Mouse (Mus musculus) ES-E14 (cell line): ENCODE data around the gene Dnaic2. TPM values are rescaled to one million over a fixed set of nuclear protein-coding genes. Genes with fewer than 3 reads are reported as not detected.

ENCODE experiments used
- DNase-seq: peaks from one replicate; pipeline ENCODE4 v3.0.0-alpha.2; 2013; ENCODE audit warnings: low read depth, low spot score
- H3K27ac ChIP-seq: 2 replicates; pipeline ENCODE4 v1.5.1; 2012; ENCODE audit warnings: low read depth, mild to moderate bottlenecking, low read length, moderate library complexity, mixed read lengths; ENCODE audit not compliant: poor library complexity, insufficient read depth, severe bottlenecking
- H3K36me3 ChIP-seq: 2 replicates; pipeline ENCODE4 v1.6.1; 2012; ENCODE audit warnings: mild to moderate bottlenecking, low read length, moderate library complexity, mixed read lengths; ENCODE audit not compliant: control insufficient read depth, poor library complexity, insufficient read depth, severe bottlenecking
- H3K4me1 ChIP-seq, 2 experiments: fragments of 150-350 bp in 1 of 2; sonication (generic) in 1 of 2; 2 replicates each; pipeline ENCODE4 v1.6.1; 2012; ENCODE audit warnings: low read length in 2 of 2, mild to moderate bottlenecking in 1 of 2, mixed read lengths in 1 of 2; ENCODE audit not compliant: control insufficient read depth in 2 of 2, insufficient read depth in 2 of 2, poor library complexity in 1 of 2
- H3K4me3 ChIP-seq, 2 experiments: fragments of 150-350 bp in 1 of 2; sonication (generic) in 1 of 2; 2 replicates each; pipeline ENCODE4 v1.5.1; 2012; ENCODE audit warnings: low read length in 2 of 2, low read depth in 1 of 2, mild to moderate bottlenecking in 1 of 2, mixed read lengths in 1 of 2; ENCODE audit not compliant: insufficient read depth in 1 of 2, poor library complexity in 1 of 2, severe bottlenecking in 1 of 2
- H3K9ac ChIP-seq: 2 replicates; pipeline ENCODE4 v1.6.1; 2012; ENCODE audit warnings: low read depth, mild to moderate bottlenecking, low read length, mixed read lengths; ENCODE audit not compliant: poor library complexity, insufficient read depth, severe bottlenecking
- H3K9me3 ChIP-seq: fragments of 150-350 bp; sonication (generic); 2 replicates; pipeline ENCODE4 v1.6.1; 2012; ENCODE audit warnings: low read depth, mild to moderate bottlenecking, low read length; ENCODE audit not compliant: control insufficient read depth, insufficient read depth
- CHD2 ChIP-seq: IDR thresholded peaks from 2 replicates; pipeline ENCODE4 v1.6.1; 2014; ENCODE audit warnings: mild to moderate bottlenecking, low read depth, low read length, inconsistent platforms
- HCFC1 ChIP-seq: IDR thresholded peaks from 2 replicates; pipeline ENCODE4 v1.6.1; 2012; ENCODE audit warnings: low read length, inconsistent platforms, borderline replicate concordance; ENCODE audit not compliant: insufficient read depth
- MAFK ChIP-seq: IDR thresholded peaks from 2 replicates; pipeline ENCODE4 v1.6.1; 2014; ENCODE audit warnings: mild to moderate bottlenecking, low read depth, low read length, inconsistent platforms; ENCODE audit not compliant: insufficient read depth
- ZC3H11A ChIP-seq: IDR thresholded peaks from 2 replicates; pipeline ENCODE4 v1.6.1; 2012; ENCODE audit warnings: low read depth, mild to moderate bottlenecking, inconsistent platforms, low read length, borderline replicate concordance
- ZNF384 ChIP-seq: IDR thresholded peaks from 2 replicates; pipeline ENCODE4 v1.6.1; 2012; ENCODE audit warnings: low read depth, low read length, inconsistent platforms
- in situ Hi-C, 2 experiments: fragments of 600-800 bp; cut with MboI; formaldehyde crosslinking; loops; one replicate each; pipeline ENCODE4 v1.15.1; 2025; ENCODE audit warnings: low sequenced_read_pairs in 2 of 2, inconsistent platforms in 1 of 2; ENCODE audit not compliant: unreplicated experiment in 2 of 2
- total RNA-seq: library from RNA; depleted of rRNA; stranded (reverse); fragments of 300-350 nt; gene quantifications from 2 replicates; pipeline ENCODE4 v1.2.3, GENCODE M21; 2012

Dnaic2 gene
- total RNA-seq, 1 experiment, result 0.71 TPM

DNA sequence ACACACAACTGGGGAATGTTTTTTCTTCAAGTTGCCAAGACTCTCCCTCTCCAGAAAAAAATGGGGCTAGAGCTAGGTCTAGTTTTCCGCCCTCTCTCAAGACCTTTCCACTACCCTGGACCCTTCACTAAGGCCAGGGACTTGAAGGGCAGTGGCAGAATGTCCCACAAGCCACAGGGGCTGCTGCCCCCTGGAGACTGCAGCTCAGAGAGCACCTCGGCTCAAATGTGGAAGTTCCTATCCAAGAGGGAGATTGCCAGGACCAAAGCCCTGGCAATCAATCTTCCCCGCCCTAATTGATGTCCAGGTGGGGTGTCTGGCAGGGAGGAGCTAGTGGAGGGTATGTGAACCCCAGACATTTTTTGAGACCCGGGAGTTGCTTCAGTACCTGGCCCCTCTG is 63.6 kb downstream of the Dnaic2 start:
- TF ChIP-seq HCFC1, result no peak
- TF ChIP-seq CHD2, result no peak
- TF ChIP-seq ZC3H11A, result no peak
- no peaks in the 10 kb centered on the region for H3K36me3 ChIP-seq
- H3K9ac ChIP-seq, result no peak overlapping the region
- no peak overlapping the region for H3K4me3 ChIP-seq
- H3K9me3 ChIP-seq, result no peaks in the 10 kb centered on the region
- in situ Hi-C loops, result no loop called here
- no peak for DNase-seq
- H3K4me1 ChIP-seq, result peaks cover 8 to 24% of the 10 kb centered on the region in 2 experiments; a peak in 3 of 4 replicates
- H3K27ac ChIP-seq, result no peak overlapping the region

DNA sequence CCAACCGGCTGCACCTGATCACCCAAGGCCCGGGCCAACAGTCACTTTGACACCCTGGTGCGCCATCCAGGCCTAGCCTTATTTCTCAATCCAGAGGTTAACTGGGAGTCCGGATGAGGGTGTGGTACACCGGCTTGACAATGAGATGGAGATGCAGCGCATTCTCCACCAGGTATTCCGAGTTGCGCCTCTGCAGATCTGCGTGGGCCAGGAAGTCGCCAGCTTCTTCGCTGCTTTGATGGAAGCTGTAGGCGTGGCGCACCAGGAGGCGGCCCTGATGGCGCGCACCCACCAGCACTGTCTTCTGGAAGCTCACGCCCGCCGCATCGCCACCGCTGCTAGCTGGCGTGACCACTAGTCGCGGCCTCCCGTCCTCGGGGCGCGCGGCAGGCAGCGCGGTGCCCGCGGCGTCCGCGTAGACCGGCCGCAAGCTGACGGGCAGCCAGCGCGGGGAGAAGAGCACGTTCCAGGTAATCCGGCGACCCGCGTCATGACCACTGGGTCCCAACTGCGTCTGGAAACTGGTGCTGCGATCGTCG is 64.2 kb downstream of the Dnaic2 start:
- no peak for DNase-seq
- Histone ChIP-seq H3K27ac (no peak overlapping the region), H3K4me1 (peaks cover 8 to 29% of the 10 kb centered on the region in 2 experiments; a peak in 3 of 4 replicates), H3K36me3 (no peaks in the 10 kb centered on the region), H3K9ac (peak overlapping the region; percentile 41), H3K9me3 (no peaks in the 10 kb centered on the region), H3K4me3 (peak overlapping the region; percentile 74 to 76)
- in situ Hi-C loops, result no loop called here
- no peak for TF ChIP-seq MAFK
- no peak for TF ChIP-seq ZC3H11A
- no peak for TF ChIP-seq ZNF384
- TF ChIP-seq CHD2, result no peak
- TF ChIP-seq HCFC1, result no peak

DNA sequence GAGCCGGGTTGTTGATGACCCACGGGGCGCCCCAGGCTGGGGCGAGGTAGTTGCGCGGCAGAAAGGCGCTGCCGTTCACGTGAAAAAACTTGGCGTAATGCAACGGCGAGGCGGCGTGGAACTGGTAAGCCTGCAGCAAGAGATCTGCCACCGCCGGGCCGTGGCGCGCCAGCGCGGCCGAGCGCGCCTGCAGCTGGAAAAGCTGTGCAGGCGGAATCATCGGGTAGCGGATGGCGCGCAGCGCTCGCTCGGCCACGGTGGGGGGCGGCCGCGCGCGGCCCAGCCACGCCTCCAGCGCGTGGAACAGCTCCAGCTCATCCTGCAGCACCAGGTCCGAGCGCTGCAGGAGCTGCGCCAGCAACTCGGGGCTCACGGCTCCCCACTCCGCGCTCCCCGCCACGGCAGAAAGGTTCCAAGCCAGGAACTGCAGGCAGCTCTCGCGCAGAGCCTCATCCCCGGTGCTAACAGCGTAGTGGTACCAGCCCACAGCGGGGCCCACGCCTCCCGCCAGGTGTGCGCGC is 64.7 kb downstream of the Dnaic2 start:
- DNase-seq, result no peak
- in situ Hi-C loops, result no loop called here
- Histone ChIP-seq H3K4me3 (peak overlapping the region; percentile 74 to 76), H3K9me3 (no peaks in the 10 kb centered on the region), H3K9ac (peak overlapping the region; percentile 41), H3K27ac (no peak overlapping the region), H3K36me3 (no peaks in the 10 kb centered on the region), H3K4me1 (peaks cover 8 to 29% of the 10 kb centered on the region in 2 experiments; a peak in 3 of 4 replicates)
- TF ChIP-seq ZNF384 (no peak), MAFK (no peak), ZC3H11A (no peak), HCFC1 (no peak), CHD2 (no peak)

DNA sequence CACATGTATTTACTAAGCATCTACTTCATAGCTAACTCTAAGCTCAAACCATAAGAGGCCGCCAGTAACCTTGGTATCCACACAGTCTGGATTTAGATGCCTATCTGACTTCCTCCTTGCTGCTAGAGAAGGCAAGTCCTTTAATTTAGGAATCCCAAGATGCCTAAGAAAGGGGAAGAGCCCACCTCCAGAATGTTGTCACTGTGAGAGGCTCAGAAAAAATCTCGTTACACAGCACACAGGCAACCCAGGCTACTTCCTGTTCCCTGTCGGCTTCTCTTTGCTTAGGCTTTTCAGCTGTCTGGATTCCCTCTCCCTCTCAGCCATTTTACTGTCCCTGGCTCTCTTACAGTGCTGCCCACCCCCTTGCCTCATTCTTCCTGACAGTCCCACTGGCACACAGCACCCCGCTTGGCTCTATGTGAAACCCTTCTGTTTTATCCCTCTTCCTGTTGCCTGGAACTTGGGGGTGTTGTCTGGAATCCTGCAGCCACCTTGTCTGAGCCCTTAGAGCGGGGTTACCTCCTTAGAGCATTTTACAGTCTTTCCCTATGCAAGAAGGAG is 65.8 kb downstream of the Dnaic2 start:
- Histone ChIP-seq H3K4me1 (peaks cover 8 to 29% of the 10 kb centered on the region in 2 experiments; a peak in 3 of 4 replicates), H3K4me3 (no peak overlapping the region)

More for the DNA sequence above, 65.8 kb downstream of the Dnaic2 start:
- H3K9me3 ChIP-seq, result no peaks in the 10 kb centered on the region
- no peaks in the 10 kb centered on the region for H3K36me3 ChIP-seq
- no peak for DNase-seq
- TF ChIP-seq ZNF384 (no peak), HCFC1 (no peak), ZC3H11A (no peak), MAFK (no peak), CHD2 (no peak)
- in situ Hi-C loops, result no loop called here
- H3K27ac ChIP-seq, result no peak overlapping the region
- H3K9ac ChIP-seq, result no peak overlapping the region
